Mouse (Mus musculus) layer of hippocampus, adult 6 months (tissue): ENCODE data around the gene Gm10160. TPM values are rescaled to one million over a fixed set of nuclear protein-coding genes. Genes with fewer than 3 reads are reported as not detected.

Source experiments
- long read RNA-seq, 2 experiments: library from polyadenylated mRNA; unstranded; transcript quantifications; one replicate each; pipeline ENCODE4 v2.0.0; 2019 to 2020
- polyA plus RNA-seq: library from polyadenylated mRNA; unstranded; fragments of <200 nt; fragmentation: Nextera tagmentation; gene quantifications from 2 replicates; pipeline ENCODE4 v1.2.3, GENCODE M21; 2021

The Gm10160 gene
- not detected in 2 replicates for polyA plus RNA-seq
- long read RNA-seq, experiment 1 = 0 reads
- long read RNA-seq, experiment 2, partial matches to known transcripts = 0 of 1 reads
- long read RNA-seq, experiment 2, other reads (novel, unspliced or antisense) = 1 of 1 reads

DNA sequence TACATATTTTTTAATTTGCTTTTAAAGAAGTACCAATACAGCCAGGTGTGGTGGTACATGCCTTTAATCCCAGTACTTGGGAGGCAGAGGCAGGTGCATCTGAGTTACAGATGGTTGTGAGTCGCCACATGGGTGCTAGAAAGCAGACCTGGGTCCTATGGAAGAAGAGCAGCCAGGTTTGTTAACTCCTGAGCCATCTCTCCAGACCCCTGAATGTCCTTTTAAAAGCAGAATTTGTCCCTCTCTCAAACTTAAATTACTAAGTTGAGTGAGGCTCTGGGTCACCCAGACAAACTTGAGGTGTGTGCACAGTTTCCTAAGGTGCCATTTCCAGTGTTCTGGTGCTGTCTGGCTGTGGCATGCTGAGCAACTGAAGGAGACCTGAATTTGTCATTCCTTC, at the start of gene Gm10160:
Gene Gm10160, minus strand, starts transcription at position 101 of the 400 bp plus-strand sequence.

GRCm38 (mm10) chr7:81858968-81859721, 3.6 kb upstream of the Gm10160 start, which contains the start of gene Tm6sf1:
TSS of gene Tm6sf1 (plus strand) at chr7:81859001.

GRCm38 (mm10) chr7:81829379-81829894, 26.2 kb downstream of the Gm10160 start, which contains the start of gene Btbd1:
TSS of gene Btbd1 (minus strand) at chr7:81829431.

Other genes with a start within 250 kb of the Gm10160 start
- 52.2 and 70.5 TPM in 2 replicates for gene Homer2, start 148.3 kb downstream of the Gm10160 start, polyA plus RNA-seq
- 178 and 181 TPM in 2 replicates for gene Ramac, start 92.9 kb downstream of the Gm10160 start, polyA plus RNA-seq
- 61.0 and 63.7 TPM in 2 replicates for gene 3110040N11Rik, start 66.3 kb downstream of the Gm10160 start, polyA plus RNA-seq
- 19.8 and 24.7 TPM in 2 replicates for gene Btbd1, start 26.4 kb downstream of the Gm10160 start, polyA plus RNA-seq
- 2.5 and 2.7 TPM in 2 replicates for gene Tm6sf1, start 3.2 kb upstream of the Gm10160 start, polyA plus RNA-seq
- gene Hdgfl3, start 78.7 kb upstream of the Gm10160 start, polyA plus RNA-seq = 9.8 and 11.4 TPM in 2 replicates
- gene Bnc1, start 136.5 kb upstream of the Gm10160 start, polyA plus RNA-seq = not detected in 2 replicates